Mouse (Mus musculus) stomach, postnatal 0 days (tissue): Measurements from ENCODE around the gene Zdhhc22.

ENCODE experiments used
- CTCF ChIP-seq: IDR thresholded peaks from 2 replicates; pipeline ENCODE4 v1.5.1; 2016; ENCODE audit warnings: antibody characterized with exemption, low read depth, mild to moderate bottlenecking, moderate library complexity
- EP300 ChIP-seq: optimal IDR thresholded peaks from 2 replicates; pipeline ENCODE3; 2016; ENCODE audit warnings: antibody characterized with exemption

- TF ChIP-seq CTCF = no peak
- TF ChIP-seq EP300 = no peak
These were observed 25.8 kb downstream of the Zdhhc22 start for GRCm38 (mm10) chr12:86964278-86965057.
